Mouse (Mus musculus) neural tube, postnatal 0 days (tissue): ENCODE results near the gene Mindy2. TPM values are rescaled to one million over a fixed set of nuclear protein-coding genes. Genes with fewer than 3 reads are reported as not detected.

Experiments used
- polyA plus RNA-seq: library from polyadenylated mRNA; unstranded; fragments of >200 nt; fragmentation: Nextera tagmentation; extraction: Ambion mirVana; gene quantifications from 2 replicates; pipeline ENCODE4 v1.2.1, GENCODE M21; 2015

The Mindy2 gene
- 23.4 and 28.1 TPM in 2 replicates for polyA plus RNA-seq

DNA sequence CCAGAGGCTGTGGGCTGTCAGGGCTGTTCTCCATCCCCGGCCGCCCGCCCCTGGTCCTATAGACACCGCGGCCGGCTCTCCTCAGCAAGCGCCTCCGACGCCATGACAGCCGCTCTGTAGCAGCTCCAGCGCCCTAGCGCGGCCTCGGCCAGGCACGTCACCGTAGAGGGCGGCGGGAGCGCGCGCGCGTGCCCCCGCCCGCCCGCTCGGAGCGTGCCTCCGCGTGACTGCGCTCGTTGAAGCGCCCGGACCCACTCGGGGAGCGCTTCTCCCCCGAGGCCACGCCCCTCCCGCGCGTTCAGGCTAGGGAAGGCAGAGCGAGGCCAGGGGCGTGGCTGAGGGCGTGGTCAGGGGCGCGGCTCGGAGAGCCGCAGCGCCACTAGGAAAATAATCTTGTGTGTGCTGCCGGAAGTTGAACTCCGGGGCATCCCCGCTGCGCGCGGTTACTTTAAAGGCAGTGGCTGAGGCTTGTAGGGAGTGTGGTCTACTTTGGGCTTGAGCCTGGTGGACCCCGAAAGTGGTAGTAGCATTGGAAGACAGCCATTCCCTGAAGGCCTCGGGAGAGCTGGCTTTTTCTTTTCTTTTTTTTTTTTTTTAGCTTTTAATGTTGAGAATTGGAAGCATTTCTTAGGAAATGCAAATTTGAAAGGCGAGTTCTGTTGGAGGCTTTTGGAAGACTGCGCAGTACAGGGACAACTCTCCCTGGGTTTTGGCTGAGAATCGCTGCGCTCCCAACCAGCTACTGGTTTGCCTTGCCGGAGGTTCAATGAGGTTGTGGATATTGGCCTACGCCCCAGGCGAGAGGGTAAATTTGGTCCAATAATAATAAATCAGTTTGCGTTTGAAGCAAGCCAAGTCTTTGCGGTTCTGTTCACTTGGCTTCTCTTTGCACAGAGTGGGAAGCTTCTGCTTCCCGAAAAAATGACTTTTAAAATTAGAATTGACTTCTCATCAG, at the start of gene Mindy2:
Gene Mindy2, minus strand, starts transcription at position 162 of the 955 bp plus-strand sequence.

GRCm38 (mm10) chr9:70678682-70679131, 21.7 kb upstream of the Mindy2 start, which contains the start of gene Adam10:
TSS of gene Adam10 (plus strand) at chr9:70678997.

GRCm38 (mm10) chr9:70656130-70657007, 605 bp downstream of the Mindy2 start, which contains the start of gene Gm10642:
TSS of gene Gm10642 (plus strand) at chr9:70656251.

Other genes starting within 250 kb of the Mindy2 start
- gene Ccnb2, start 235.6 kb downstream of the Mindy2 start, polyA plus RNA-seq: 12.4 and 13.2 TPM in 2 replicates
- 19.0 and 21.0 TPM in 2 replicates for gene Rnf111, start 153.4 kb downstream of the Mindy2 start, polyA plus RNA-seq
- gene Sltm, start 114.4 kb downstream of the Mindy2 start, polyA plus RNA-seq: 37.7 and 44.0 TPM in 2 replicates
- 1.4 and 2.1 TPM in 2 replicates for gene Gm10642, start 923 bp downstream of the Mindy2 start, polyA plus RNA-seq
- 38.3 and 40.8 TPM in 2 replicates for gene Adam10, start 21.8 kb upstream of the Mindy2 start, polyA plus RNA-seq